Mouse (Mus musculus) mesoderm, embryonic 11.5 days (tissue): Measurements from ENCODE around the gene Ube2u.
A peak's percentile ranks its signal among the peaks of the same experiment; 100 is the strongest.
"Not testable (repeated sequence)": the region's sequence is repeated elsewhere in the genome, so short reads cannot be mapped to it uniquely, and the experiment has no call there.

ENCODE experiments used
- DNase-seq: peaks from one replicate; pipeline ENCODE4 v3.0.0-alpha.2; 2012; ENCODE audit warnings: low read depth, low spot score

Ube2u gene

DNA sequence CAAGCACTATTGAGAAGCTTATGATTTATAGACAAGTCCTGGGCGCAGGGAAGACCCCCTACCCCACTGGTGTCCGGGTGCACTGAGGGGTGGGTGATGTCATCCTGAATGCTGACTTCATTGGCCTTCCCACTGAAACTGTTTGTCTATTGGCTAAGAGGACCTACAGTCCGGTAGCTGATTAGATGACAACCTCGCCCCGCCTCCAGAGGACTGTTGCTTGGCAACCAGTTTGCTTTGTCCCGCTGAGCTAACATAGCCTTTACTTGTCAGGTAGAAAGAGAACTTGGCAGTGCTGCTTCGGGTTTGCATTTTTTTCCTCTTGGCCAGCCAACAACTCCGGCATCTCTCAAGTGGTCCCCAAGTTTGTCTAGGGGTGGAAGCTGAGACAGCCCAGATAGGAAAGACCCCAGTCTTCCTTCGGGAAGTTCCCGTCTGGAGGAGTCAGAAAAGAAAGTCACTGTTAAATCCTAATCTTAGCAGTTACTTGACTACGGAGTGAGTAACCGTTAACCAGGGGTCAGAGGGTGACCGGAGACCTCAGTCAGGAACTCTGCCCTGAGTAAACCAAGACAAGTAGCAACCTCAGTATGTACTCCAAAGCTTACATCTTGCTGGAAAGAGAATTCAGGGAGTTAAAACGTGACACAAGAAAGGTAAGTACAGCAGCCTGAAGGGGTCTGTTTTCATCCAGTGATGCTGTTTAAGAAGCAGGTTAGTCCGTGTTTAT is at the start of gene Ube2u:
Gene Ube2u, plus strand, starts transcription at position 258 of the 730 bp plus-strand sequence.
- DNase-seq, result peak; percentile 45

DNA sequence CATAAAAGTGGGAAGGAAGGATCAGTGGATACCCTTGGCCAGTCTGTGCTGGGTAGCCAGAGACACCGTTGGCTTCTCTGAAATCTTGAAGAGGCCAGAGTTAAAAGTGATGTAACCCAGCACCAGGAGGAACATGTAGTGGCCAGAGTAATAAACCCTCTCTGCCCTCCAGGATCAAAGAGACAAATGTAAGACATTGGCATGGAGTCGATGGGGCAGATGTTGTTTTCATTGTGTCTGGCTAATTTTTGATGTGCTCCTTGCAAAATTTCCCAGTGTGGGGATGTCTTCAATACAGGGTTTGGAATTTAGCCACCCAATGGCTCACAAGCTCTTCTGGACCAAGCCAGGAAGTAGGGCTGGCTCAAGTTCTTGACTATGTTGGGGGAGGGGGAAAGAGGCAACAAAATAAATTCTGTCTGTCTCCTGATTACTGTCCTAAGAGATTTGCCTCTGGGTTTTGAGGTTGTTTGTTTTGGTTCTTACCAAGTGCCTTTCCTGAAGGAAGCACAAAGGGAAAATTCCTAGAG is 49.2 kb upstream of the Ube2u start:
- no peak for DNase-seq

DNA sequence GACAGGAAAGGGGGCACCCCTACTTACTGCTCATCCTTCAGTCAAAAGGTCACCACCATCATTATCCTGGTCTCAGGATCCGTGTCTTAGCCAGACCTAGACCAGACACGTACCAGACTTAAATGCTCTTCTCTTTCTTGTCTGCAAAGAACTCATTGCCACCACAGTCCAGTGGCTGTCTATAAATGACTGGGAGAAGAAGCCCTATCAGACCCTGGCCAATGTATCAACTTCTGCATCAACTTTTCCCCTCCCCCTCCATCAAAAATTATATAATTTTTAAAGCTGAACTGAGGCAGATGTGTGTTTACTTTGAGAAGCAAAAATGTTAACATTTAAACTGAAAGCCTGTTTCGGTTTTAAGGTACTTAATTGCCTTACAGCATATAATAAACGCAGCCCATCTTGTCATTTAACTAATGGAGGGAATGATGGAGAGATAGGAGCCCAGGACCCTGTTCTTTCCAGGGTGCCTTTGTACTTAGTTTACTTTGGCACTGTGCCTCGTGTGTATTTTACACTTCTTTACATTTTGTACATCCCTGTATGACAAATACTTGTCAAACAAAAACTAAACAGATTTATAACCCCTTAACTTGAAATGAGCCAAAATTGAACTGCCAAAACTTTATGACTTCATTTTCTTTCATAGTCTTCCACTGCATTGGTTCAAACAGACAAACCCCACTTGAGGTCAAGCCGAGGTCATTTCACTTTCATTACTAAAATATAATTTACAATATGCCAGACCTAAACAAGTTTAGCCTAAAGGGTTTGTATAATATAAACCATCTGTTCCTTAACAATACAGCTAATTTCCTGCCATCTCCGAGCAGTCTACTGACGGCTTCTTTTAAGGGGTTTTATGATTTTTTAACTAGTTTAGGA is 43.1 kb upstream of the Ube2u start:
- DNase-seq, result peak; percentile 51

DNA sequence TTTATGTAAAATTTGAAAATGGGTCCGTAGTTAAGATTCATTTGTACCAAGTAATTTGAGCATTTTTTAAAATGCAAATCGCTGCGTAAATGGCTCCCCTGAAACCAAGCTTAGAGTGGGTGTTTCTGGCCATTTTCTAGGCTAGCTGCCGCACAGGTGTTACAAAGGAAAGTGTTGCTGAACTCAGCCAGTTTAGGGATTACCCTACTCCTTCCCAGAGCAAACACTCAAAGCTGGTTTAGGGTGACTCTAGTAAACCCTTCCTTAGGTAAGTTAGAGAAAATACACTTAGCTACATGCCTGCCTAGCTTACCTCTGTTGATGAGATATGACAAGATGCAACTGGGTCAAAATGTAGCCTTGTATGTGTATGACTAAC is 42.5 kb upstream of the Ube2u start:
- DNase-seq, result no peak

DNA sequence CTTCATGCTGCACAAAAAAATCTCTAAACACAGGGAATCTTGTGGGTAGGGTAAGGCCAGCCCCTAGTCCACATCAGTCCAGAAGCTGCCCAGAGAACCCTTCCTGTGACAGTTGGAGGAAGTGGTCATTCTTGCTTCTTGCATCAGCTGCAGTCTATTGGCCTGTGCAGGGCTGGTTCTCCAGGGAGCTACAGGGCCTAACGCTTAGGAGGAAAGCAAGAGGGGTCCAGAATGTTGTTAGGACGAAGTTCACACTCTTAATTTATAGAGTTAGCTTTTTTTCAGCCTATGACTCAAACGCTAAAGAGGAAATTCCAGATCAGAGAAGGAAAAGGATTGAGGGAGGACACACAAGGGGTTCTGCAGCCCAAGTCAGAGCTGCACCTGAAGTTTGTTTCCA is 31.8 kb upstream of the Ube2u start:
- no peak for DNase-seq

DNA sequence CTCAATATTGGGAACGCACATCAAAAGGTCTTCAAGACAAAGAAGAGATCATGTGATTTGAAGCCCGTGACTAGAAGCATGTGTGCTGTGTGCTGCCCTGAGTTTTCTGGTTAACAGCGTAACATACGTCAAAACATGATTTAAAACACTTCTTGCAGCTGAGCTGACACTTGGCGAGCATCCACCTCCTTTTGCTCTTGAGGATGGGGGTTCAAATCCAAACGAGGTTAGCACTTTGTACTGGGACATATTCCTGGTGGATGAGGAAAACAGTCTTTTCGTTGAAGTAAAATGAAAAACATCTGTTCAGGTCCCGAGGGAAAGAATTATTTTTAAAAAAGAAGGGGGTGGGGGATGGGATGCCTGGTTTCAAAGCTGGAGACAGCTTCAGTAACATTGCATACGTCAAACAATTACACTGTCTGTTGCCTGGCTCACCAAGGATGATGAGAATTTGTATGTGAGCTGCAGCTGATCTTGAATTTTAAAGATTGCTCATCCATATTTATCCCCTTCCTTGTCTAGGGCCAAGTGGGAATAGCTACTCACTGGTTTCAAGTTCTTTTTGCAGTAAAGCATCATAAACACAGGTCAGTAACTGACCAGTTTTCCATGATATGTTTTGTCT is 16.0 kb upstream of the Ube2u start:
- DNase-seq, result peak; percentile 71

DNA sequence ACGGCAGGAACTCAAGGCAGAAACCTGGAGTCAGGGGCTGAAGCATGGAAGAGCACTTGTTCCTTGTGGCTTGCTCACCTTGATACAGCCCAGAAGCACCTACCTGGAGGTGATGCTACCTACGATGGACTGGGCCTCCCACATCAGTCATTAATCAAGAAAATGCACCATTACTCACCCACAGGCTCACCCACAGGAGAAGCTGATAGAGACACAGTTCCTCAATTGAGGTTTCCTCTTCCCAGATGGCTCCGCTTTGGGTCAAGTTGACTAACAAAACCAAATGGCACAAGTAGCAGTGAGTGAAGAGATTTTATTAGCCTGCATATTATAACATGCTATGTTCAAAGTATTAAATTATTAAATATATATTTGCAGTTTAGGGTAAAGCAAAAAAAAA is 9.8 kb downstream of the Ube2u start:
- DNase-seq, result no peak

DNA sequence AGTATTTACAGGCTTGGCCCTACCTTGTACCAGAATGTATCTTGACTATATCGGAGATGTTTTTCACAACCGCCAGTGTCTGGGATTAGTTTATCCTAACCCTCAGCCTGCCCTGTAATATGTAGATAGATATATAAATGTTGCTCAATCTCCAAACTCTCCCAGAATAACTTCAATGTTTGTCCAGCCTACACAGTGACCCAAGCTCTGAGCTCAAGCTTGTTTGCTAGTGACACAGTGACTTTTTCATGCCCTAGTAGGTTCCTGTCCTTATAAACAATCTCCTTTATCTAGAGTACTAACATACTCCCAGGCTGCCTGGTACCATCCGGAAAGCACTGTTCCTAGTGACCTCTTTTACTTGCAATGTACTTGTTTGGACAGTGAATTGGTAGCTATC is 16.5 kb downstream of the Ube2u start:
- DNase-seq, result no peak

DNA sequence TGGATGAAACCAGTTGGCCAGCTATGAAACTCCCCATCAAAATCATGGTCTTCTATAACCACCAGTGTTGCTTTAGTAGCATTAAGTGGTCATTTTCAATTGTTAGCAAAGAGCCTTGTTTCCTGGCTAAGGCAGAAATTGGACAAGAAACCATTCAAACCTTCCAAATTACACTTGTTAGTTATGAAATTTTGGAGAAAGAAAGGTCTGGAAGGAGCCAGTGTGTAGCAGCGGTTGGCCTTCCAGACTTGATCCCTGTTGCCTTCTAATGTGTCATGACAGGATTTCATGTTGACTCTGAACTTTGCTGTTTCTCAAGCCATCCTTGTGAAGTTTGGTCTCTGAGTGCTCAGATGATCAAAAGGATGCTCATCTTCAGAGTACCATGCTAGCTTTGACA is 17.9 kb downstream of the Ube2u start:
- no peak for DNase-seq

DNA sequence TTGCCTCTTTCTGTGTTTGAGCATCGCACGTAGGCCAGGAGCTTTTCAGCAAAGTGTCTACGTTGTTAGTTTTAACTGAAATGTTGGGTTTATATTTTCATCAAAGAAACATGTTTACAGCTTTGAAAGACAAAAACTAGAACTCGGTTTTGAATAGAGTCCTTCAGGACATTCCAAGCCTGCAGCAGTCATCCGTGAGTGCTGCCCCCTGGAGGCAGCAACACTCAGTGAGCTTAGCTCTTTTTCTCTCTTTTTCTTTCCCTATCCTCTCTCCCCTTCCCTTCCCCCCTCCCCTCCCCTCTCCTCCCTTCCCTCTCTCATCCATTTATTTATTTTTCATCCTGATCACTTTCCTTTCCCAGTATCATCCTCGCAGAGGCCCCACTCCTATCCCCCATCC is 19.5 kb downstream of the Ube2u start:
- DNase-seq, result peak; percentile 34

DNA sequence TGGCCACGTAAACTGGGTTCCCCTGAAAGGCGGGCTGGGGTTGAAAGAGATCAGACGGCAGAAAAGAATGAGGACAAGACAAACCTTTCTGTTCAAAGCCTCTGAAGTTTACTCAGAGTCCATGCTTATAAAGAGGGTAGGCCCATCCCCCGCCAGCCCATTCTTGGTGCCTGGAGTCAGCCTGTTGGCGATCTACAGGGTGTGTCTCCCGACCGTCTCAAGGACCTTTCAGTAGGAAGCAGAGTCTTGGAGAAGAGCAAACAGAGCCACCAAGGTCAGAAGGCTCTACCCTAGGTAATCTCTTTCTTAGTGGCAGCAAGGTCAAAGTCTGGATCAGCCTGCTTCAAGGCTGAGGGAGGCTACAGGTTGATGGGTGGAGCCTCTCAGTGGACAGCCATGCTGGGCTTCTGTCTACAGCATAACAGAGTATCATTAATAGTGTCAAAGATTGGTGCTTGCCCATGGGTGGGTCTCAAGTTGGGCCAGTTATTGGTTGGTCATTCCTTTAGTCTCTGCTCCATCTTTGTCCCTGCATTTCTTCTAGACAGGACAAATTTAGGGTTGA is 20.5 kb downstream of the Ube2u start:
- not testable (repeated sequence) for DNase-seq

DNA sequence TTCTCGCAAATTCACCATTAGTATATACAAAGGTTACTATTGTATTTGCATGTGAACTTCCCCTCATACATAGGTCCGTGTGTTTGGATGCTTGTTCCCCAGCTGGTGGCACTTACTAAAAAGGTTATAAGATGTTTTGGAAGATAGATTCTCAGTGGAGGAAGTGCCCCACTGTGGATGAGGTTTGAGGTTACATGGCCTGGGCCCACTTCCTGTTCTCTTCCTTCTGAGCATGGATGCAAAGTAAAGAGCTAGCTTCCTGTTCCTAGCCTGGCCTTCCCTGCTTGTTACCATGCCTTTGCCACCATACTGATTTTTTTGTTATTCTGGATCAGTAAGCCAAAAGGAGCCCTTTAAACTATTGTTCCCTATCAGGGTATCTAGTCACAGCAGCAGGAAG is 24.7 kb downstream of the Ube2u start:
- DNase-seq, result no peak

DNA sequence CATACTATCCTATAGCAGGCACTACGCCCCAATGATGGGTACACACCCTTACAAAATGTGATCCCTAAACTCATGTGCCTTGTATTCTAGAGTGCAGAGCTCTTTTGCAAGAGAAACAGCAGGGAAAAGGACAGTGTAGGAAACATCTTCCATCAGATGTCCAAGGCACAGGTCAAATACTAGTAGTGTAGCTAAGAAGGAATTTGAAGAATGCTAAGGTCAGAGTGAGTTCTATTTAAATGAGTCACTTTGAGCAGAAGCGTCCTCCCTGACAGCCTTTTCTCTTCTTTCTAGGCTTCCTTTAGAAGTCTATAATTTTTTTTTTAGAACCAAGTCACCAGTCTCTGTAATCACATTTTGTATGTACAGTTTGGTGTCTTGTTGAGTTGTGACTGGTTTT is 39.0 kb downstream of the Ube2u start:
- no peak for DNase-seq

DNA sequence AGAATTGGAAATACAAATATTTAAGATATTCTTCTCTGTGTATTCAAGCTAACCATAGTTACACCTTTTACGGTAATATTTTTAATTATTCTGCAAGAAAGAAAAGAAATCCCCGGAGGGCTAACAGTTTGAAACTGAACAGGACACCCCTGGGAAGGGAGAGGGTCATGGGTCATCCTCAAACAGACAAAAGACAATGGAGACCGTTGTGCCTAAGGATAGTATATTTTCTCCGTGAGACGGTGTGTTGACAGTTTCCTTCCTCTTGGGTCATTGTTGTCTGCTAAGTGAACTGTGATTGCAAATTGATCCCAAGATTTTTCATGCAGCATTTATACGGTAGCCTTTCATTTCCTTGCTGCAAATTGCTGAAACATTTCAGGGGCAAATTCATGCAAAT is 43.9 kb downstream of the Ube2u start:
- DNase-seq, result peak; percentile 82

DNA sequence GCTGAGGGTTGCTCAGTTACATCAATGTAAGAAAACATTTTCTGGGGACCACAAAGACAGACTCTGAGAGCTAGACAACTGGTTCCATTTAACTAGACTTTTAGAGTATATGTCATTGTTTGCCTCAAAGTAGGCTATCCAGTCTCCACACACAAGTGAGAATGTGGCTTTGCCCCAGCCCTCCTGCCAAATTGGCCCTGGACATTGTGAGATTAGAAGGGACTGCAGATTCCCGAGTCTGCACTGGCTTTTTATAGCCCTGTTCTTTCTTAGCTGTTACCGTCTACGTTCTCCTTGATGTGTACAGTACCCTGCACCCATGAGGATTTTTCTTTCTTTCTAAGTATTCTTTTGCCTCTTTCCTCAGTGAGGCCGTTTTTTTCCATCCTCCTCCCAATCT is 46.1 kb downstream of the Ube2u start:
- no peak for DNase-seq

DNA sequence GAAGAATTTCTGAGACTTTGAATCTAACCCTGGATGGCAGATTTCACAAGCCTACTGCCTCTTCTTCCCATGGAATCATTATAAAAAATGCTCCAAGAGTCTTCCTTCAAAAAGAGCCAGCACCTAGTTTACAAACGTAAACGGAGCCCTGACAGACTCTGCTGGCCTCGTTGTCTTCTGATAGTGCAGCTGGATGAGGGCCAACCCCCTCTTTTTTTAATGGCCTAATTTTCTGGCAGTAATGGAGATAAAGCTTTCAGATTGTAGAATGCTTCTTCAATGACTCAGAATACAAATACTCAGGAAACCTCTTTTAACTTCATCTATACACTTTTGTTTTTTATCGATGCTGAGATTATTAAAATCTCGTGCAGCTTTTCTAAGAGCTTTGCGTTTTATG is 47.6 kb downstream of the Ube2u start:
- DNase-seq, result no peak

DNA sequence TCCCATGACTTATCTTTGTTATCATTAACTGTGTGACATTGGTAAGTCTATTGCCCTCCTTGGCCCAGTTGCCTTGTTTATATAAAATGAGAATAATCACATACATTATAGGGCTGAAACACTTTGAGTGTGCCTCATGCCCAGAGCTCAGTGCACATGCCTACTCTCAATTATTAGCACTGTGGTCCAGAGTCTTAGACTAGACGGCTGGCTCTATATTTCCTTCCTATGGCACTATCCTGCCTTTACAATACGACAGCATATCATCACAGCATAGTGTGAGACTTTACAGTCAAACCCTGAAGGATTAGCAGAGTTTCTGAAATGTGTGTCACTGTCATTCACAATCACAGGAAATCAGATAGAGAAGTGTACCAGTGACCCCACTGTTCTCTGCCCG is 48.4 kb downstream of the Ube2u start:
- DNase-seq, result no peak

DNA sequence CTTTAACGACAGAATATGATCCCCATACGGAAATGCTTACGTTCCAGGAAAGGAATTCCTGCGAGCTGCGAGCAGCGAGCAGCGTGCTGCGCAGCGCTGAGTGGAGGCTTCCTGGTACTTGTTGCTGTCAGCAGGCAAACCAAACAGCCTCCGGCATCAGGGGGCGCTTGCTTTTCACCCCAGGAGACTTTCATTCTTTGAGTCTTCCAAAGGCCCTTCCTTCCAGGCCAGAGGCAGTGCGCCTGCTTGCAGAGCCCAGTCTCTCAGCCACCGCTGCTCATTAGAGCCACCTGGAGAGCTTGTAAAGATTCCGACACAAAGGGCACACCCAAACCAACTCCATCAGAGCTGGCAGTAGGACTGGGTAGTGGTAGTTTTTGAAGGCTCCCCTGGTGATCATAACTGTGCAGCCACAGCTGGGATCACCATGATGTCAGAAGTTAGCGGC is 48.9 kb downstream of the Ube2u start:
- peak; percentile 89 for DNase-seq

DNA sequence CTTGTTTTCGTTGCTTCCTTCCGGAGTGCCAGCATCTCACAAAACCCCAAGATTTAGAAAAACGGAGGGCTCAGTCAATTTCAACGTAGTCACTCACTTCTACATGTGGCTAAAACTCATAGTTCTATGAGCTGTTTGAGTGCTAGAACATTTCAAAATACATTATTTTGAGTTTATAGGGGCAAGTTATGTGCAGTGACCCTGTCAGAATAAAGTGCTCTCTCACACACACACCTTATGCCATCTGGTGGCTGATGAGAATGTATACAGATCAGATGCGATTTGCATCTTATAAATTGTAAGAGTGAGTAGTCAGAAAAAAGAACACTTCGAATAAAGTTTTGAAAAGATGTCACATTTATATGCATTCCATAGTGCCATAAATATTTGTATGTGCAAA is 55.0 kb downstream of the Ube2u start:
- DNase-seq, result no peak

DNA sequence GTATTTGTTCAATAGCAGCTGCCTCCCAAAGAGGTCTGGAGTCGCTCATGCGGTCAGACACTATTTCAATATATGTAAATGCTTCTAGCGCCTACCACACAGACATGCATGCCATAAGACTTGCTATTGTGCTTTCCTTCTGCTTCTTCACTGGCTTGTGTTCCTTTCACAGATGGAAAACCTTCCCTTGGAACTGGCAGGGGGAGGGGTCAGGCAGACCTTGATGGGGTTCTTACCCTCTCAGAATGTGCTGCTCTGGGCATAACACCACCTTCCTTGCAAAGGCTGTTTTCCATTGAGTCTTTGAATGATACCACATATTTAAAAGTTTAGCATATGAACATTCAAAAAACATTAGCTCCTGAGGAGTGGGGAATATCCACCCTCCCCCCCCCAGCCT is 56.3 kb downstream of the Ube2u start:
- no peak for DNase-seq

DNA sequence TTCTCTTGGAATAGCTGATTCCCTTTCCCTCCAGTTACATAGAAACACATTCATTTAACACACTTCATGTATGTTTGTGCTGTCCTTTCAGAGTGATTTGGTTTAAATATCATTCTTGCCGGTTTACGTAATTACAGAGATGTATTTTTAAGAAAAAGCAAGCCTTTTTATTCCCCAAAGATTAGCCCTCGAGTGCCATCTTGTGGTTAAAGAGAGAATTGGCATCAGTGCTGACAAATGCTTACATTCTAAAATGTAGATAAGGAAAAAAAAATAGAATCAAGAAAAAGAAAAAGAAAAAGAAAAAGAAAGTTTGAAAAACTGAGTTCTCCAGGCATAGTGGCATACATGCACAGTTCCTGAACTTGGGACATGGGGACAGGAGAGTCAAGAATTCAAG is 59.2 kb downstream of the Ube2u start:
- DNase-seq, result peak; percentile 80

DNA sequence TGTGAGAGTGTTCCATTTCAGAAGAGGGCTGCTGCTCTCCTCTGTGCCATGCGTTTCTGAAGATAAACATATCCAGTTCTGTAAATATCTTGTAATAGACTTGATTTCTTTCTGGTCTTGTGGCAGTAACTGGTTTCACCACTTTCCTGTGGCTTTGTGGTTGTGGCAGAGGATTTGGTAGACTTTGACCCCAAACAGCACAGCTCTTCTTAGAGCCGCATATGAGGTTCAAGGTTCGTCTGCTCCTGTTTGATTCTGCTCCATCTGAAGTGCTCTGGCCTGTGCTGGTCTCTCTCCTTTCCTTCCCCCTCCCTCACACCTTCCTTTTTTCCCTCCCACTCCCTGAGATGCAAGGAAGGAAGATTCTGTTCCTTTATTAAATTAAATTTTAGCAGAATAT is 60.8 kb downstream of the Ube2u start:
- DNase-seq, result no peak
